Mouse (Mus musculus) brain, embryonic 18.5 days (tissue): ENCODE results near the gene AI854703.

Experiments used
- DNase-seq: peaks from one replicate; pipeline ENCODE4 v3.0.0-alpha.2; 2012; ENCODE audit warnings: low read depth, low spot score

The AI854703 gene

DNA sequence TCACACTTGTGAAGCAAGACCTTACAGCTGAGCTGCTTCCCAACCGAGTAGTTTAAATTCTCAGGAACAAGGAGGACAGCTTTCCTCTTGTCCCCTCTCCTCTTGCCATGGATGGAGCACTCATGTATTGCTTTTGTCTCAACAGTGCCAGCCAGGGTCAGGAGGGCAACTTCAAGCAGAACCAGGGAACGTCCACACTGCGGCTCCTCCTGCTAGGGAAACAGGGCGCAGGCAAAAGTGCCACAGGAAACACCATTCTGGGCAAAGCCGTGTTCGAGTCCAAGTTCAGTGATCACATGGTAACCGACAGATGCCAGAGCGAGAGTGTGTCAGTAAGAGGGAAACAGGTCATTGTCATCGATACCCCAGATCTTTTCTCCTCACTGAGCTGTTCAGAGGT, 23.5 kb downstream of the AI854703 start:
- DNase-seq = no peak

DNA sequence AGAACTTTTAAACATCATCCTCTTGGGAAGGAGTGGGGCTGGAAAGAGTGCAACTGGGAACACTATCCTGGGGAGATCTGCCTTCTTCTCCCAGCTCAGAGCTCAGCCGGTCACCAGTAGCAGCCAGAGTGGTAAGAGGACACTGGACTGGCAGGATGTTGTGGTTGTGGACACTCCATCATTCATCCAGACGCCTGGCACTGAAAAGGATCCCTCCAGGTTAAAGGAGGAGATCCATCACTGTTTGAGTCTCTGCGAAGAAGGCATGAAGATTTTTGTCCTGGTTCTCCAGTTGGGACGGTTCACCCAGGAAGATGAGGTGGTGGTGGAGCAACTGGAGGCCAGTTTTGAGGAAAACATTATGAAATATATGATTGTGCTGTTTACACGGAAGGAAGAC, 32.2 kb downstream of the AI854703 start:
- DNase-seq = no peak

DNA sequence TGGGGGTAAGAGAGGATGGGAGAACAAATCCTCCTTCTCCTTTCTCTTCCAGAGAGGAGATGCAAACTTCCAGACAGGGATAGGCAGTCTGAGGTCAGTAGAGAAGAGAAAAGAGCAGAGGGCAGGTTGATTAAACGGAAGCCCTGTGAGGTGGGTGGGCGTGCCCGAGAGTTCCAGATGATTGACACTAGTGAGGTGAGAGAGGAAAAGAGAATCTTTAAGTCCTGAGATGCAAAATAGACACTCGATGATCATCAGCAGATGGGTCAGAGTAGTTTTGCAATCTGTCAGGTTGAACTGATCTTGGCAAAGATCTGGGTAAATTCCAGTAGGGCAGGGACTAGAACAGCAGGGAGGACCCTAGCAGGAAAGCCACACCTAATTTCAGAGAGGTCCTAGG, 38.2 kb downstream of the AI854703 start:
- no peak for DNase-seq

DNA sequence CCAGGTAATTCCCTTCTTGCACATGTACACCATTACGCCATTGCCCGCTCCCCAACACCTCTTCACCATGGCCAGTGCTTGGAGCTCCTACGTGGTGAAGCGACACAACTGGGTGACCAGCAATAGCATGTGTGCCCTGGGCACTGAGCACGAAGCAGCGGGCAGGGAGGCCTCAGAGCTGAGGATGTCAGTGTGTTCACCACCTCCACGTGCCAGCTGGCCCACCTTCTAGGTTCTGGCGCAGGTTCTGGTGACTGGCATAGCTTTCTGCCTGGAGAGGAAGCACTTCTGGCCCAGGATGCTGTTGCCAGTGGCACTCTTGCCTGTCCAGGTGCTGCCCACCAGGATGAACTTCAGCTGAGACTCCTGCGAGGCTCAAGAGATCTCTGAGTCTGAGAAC, 38.9 kb downstream of the AI854703 start:
- no peak for DNase-seq

DNA sequence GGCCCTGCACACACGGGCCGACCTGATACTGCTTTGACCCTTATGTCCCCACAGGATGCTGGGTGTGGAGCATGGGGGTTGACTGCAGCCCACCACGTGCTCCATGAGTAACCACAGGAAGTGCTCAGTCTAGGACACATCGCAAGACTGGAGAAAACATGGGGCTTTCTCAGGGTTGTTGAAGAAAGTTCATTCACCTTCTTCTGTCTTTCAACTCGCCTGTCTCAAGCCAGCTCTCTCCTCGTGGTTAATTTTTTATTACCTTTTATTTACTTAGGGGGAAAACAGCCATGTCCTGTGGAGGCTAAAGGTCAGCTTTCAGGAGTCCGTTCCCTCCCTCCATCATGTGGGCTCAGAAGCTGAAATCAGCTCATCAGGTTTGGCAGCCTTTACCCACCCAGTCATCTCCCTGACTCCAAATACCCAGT, 39.6 kb downstream of the AI854703 start:
- DNase-seq = no peak

DNA sequence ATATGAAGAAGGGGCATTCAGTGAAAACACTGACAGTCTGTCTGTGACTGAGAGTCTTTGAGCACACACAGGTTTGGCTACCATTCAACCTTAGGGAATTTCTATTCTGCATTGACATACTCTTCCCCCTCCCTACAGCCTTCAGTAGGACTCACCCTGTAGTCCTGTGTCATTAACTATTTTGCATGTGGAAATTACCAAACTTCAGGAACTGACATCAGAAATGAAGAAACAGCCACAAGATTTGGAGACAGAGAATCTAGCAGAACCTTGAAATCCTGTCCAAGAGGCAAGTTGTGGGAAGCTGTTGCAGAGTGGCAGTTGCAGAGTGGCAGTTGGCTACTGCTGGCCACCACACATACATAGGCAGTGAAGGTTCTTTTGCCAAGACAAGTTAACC, 41.5 kb downstream of the AI854703 start:
- no peak for DNase-seq

DNA sequence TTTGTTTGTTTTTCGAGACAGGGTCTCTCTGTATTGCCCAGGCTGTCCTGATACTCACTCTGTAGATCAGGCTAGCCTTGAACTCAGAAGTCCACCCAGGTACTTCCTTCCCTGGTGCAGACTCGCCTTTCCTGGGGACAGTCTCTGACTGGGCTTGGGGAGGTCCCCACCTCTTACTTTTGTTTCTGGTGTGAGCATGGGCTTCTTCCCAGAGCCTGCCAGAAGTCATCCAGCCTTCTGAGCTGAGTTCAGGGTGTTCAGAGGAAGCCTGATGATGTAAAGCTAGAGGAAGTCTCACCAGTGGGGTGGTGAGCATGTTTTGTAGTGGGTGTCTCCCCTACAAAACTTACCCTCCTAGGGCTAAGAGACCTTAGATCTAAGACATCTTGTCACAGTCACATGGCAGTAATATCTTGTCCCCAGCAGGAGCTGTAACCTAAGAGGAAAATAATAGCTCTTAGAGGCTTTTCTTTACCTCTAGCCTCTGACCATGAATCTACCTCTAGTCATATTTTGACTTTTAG, 42.9 kb downstream of the AI854703 start:
- DNase-seq = no peak

DNA sequence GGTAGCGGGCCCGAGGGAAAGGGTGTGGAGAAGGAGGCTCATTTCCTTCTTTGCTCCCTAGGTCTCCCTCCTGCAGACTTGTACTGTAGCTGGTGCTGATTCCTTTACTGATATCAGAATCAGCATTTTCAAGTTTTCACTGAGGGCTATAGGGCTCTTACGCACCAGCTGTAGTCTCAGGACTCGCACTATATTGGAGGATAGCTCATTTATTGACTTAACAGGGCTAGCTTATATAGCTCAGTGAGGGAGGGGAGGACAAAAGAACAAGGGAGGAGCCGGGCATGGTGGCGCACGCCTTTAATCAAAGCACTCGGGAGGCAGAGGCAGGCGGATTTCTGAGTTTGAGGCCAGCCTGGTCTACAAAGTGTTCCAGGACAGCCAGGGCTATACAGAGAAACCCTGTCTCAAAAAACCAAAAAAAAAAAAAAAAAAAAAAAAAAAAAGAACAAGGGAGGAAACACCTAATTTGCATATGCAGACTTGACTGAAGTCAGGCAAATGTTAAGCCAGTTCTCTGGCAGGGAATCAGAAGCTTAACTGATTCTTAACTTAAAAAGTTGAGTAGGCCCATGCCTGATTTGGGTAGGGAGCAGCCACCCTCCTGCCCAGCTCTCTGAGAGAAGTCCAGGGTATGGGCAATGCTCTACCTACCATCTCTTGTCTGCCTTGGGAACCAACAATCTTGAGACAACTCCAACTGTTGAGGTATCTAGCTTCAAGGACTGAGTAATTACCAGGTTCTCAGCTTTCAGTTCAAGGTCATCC, 47.9 kb downstream of the AI854703 start:
- DNase-seq = no peak

DNA sequence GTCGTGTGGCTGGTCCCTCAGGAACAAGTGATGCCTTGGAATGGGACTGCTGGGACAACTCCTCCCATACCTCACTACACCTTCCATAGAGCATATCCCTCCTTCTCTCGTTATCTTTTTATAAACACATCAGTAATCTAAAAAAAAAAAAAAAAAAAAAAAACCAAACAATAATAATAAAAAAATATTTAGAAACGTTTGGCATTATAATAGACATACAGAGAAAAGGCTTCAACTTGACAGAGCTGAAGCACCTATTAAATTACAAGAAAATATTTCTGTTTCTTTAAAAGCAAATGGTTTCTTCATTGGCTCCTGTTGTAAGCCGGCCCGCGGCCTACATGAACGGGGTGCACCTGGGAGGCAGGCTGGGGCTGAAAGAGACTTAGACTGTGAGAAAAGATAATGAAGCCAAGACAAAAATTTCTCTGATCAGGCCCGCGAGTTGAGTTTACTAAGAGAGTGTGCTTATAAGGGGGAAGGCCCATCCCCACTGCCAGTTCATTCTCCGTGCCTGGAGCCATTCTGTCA, 48.9 kb downstream of the AI854703 start:
- no peak for DNase-seq

DNA sequence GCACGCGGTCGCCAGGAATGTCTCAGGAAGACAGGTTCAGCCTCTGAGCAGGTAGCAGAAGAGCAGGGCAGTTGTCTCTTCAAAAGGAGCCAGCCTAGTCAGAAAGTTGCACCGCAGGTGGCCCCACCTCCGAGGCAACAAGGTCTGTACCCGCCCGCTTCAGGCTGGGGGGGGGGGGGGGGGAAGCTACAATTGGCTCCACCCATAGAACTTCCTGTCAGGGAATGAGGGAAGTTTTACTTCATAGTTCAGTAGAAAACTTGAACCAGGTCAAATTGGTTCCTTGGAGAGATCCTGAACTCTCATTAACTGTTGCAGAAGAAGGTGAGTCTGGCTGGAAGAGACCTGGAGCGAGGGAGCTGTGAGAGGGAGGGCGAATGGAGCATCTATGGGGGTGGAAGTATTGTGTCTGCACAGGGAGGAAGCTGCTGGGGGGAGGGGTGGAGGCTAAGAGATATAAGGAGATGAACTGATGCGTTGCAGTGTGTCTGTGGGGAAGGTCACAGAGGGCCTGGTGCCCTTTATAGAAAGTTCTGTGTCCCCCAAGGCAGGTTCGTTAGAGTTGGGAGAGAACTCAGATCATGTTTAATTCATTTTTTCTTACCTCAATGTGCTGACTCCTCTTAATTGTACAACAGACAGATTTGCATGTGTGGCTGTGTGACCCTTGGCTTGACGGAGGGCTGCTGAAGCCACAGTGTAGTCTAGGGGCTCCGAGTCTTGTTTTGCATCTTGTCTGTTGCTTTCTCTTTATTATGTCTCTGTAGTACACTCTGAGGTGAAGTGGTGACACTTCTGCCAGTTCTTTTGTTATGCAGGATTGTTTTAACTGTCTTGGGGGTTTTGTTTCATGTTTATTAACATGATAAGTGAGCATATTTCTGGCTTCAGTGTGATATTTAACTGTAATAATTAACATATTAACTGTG, 49.6 kb downstream of the AI854703 start, which contains the start of gene Gimap9:
Gimap9 (plus strand) TSS at position 199 of the 929 bp plus-strand sequence.
- no peak for DNase-seq

DNA sequence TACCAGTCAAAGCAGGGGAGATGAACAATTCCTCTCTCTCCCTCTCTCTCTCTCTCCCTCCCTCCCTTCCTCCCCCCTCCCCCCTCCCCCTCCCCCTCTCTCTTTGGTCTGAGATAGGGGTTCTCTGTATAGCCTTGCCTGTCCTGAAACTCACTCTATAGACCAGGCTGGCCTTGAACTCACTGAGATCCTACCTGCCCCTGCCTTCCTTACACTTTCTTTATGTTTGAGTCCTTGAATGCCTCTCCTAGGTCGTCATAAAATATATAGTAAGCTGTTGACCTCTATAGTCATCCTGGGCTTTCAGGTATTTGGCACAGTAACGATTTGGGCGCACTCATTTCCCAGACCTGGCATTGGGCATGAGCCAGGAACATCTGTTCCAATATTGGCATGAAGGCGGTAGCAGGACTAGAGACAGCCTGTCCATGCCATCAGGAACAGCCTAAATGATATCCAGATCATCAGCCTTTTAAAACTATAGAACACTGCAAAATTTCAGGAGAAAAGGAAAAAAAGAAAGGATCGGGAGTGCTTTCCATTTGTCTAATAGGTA, 50.4 kb downstream of the AI854703 start:
- no peak for DNase-seq

DNA sequence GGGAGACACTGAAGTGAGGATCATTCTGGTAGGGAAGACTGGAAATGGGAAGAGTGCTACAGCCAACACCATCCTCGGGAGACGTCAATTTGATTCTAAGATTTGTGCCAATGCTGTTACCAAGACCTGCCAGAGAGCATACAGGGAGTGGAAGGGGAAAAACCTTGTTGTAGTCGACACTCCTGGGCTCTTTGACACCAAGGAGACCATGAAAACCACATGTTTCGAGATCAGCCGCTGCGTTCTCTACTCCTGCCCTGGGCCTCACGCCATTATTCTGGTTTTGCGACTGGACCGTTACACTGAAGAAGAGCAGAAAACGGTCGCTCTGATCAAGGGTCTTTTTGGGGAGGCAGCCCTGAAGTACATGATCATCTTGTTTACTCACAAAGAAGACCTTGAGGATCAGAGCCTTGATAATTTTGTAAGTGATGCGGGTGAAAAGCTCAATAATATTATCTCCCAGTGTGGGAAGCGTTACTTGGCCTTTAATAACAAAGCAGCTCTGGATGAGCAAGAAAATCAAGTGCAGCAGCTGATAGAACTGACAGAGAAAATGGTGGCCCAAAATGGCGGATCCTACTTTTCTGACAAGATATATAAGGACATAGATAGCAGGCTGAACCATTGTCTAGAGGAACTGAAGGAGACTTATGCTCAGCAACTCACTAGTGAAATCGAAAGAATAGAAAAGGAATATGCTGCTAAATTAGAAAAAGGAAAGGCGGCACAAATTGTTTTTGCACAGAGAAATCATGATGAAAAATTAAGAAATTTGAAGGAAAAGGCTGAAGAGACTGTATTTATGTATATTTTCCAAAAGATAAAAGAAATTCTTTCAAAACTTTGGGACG, 51.2 kb downstream of the AI854703 start:
- DNase-seq = no peak

DNA sequence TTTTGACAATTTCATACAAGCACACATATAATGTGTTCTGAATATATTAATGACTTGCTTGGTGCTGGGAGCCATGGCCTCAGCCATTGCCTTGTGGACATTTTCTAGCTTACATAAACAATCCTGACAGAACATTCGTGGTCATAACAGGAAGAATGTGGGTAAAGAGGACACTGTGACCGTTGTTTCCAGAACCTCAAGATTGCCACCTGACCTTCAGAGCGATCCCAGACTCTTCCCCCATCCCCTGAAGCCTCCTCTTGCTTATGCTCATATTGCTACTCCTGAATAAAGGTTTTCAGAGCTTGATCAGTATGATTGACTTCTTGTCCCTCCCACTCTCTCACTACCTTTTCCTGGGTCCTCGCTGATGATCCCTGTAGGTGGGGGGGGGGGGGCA, 51.8 kb downstream of the AI854703 start:
- no peak for DNase-seq

DNA sequence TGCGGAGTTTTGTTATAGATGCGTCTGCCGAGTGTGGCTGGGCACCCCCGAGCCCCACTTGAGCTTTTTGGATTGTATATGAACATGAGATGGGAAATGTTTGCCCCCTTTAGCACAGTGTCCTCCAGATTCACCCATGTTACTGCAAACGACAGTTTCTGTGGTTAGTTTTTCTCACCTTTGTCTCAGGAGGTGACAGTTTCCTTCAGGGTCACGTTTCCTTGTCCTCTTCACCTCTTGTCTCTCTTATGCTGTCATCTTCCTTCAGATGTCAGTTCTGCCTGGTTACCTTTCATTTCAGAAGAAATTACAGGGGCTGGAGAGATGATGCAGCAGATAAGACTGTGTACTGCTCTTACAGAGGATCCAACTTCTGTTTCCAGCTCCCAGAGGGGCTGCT, 53.1 kb downstream of the AI854703 start:
- no peak for DNase-seq

DNA sequence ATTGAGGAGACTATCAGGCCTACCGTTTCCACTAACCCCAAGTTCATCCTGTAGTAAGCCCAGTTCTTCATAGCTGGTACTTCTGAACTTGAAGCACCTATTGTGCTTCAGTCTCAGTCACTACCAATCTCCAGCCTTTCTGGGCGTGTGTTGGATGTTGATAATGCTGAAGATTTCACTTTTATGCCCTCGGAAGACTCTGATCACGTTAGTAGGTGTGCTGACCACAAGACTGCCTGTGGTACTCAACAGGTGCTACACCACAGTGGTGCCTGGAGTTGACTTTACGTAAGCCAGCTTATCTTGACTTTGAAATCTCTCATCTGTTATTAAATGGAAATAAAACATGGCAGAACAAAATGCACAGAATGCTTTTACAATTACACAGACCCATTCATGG, 53.9 kb downstream of the AI854703 start:
- no peak for DNase-seq

DNA sequence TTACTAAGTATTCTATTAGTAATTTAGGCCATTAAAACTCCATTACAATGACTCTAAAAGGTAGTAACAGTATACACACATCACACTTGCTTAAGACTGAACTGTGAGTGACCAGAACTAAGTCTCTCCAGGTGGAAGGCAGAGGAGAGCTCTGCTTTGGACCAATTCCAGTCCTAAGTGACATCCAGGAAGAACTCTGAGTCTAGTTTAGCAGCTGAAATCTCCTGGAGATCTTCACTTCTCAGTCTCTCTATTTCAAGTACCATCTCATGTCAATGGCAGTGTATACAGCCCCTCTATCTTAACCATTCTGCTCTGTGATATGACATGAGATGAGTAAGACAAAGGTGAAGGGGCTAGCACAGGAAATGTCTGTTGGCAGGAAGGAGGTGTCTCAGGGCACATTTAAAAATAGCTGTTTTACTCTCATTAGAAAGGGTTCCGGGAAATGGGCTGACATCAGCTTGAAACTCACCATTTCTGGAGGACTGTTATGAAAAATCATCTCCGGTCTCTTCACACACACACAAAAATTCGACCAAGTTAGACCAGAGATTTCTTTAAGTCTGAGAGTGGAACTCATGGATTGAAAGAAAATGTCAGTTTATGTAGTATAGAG, 55.0 kb downstream of the AI854703 start:
- DNase-seq = no peak

DNA sequence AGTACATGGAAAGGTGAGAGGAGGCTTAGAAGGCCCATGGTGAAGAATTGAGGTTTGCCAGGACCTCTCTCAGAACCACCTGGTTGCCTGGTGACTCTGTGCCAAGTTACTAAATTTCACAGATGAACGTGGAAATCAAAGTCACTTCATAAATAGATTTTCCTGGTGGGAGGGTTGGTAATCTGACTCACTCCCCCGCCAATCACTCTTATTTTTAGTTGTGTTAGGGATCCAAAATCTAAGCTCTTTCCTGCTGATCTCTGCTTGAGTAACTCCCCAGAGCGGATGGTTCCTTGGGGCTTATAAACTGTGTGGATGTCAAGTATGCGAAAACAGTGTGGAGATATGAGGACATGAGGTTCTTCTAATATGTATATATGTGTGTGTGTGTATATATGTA, 55.7 kb downstream of the AI854703 start:
- DNase-seq = no peak
